26 mouse cellular contexts compared by ENCODE assay signal in genomic region chr5:3480637-3481395, GRCm38 (mm10).
DNase-seq lines count a peak whose midpoint lies in the region; ATAC-seq and TF ChIP-seq lines count a peak whose summit lies in the region.
"Had no signal": no experiment of that assay in that cellular context is flagged by ENCODE, and none has a peak within 500 bp of the region (broad histone marks: within the 10 kb centered on the region; RNA-seq: fewer than 3 reads in every experiment).

No protein-coding gene starts in this region.

- H3K27me3 ChIP-seq in forebrain, embryonic 14.5 days (replicated peaks; ENCODE audit: control insufficient read depth, insufficient read depth, low read length): no peaks in the 10 kb centered on the region
- H3K27me3 ChIP-seq in forebrain, embryonic 10.5 days (ENCODE audit: poor library complexity, severe bottlenecking): no peaks in the 10 kb centered on the region
- H3K27me3 ChIP-seq in heart, embryonic 10.5 days (ENCODE audit: insufficient read depth, poor library complexity, severe bottlenecking): no peaks in the 10 kb centered on the region
- no peaks in the 10 kb centered on the region for H3K27me3 ChIP-seq in MEL (ENCODE audit: control insufficient read depth in 1 of 2, insufficient read depth in 2 of 2, low read length in 2 of 2)
- H3K27me3 ChIP-seq in forebrain, embryonic 16.5 days (replicated peaks; ENCODE audit: control insufficient read depth, insufficient read depth, low read length): no peaks in the 10 kb centered on the region
- H3K27me3 ChIP-seq: embryonic facial prominence, embryonic 15.5 days; heart, embryonic 15.5 days; intestine, embryonic 15.5 days; Patski had no signal

- no peak overlapping the region for H3K27ac ChIP-seq in forebrain, embryonic 14.5 days (ENCODE audit: low read depth, low read length)
- H3K27ac ChIP-seq in forebrain, embryonic 10.5 days: no peak overlapping the region
- H3K27ac ChIP-seq in heart, embryonic 10.5 days: no peak overlapping the region
- H3K27ac ChIP-seq in MEL (ENCODE audit: control insufficient read depth, low read depth, low read length): peak overlapping the region; percentile 84; the same call in 1 of the 2 replicates
- H3K27ac ChIP-seq in forebrain, embryonic 16.5 days (ENCODE audit: low read length): no peak overlapping the region
- H3K27ac ChIP-seq: embryonic facial prominence, embryonic 15.5 days; gastrocnemius, adult 2 months; heart, embryonic 15.5 days; hindbrain, embryonic 10.5 days; hindbrain, embryonic 14.5 days; intestine, embryonic 15.5 days had no signal

- H3K36me3 ChIP-seq in forebrain, embryonic 14.5 days (ENCODE audit: control insufficient read depth, insufficient read depth, low read length): no peaks in the 10 kb centered on the region; the same call in 1 of the 2 replicates
- H3K36me3 ChIP-seq in forebrain, embryonic 10.5 days (replicated peaks): peaks cover 6% of the 10 kb centered on the region; the same call in 1 of the 2 replicates
- H3K36me3 ChIP-seq in heart, embryonic 10.5 days: peaks cover 15% of the 10 kb centered on the region; the same call in 1 of the 2 replicates
- H3K36me3 ChIP-seq in MEL (ENCODE audit: control insufficient read depth in 1 of 2, insufficient read depth in 2 of 2, low read length in 2 of 2): peaks cover 40 to 43% of the 10 kb centered on the region in 2 experiments
- H3K36me3 ChIP-seq in forebrain, embryonic 16.5 days (ENCODE audit: control insufficient read depth, insufficient read depth): no peaks in the 10 kb centered on the region
- H3K36me3 ChIP-seq: hindbrain, embryonic 10.5 days; intestine, embryonic 15.5 days had no signal

- H3K9ac ChIP-seq in forebrain, embryonic 14.5 days (ENCODE audit: low read length): no peak overlapping the region
- no peak overlapping the region; the same call in 1 of the 2 replicates for H3K9ac ChIP-seq in MEL (ENCODE audit: control insufficient read depth, low read depth, low read length, poor library complexity, severe bottlenecking)
- no peak overlapping the region for H3K9ac ChIP-seq in forebrain, embryonic 16.5 days (replicated peaks; ENCODE audit: low read depth, low read length)
- H3K9ac ChIP-seq: embryonic facial prominence, embryonic 15.5 days; heart, embryonic 15.5 days; hindbrain, embryonic 14.5 days; intestine, embryonic 15.5 days had no signal

- H3K4me3 ChIP-seq in forebrain, embryonic 14.5 days (ENCODE audit: low read depth, low read length): no peak overlapping the region
- no peak overlapping the region for H3K4me3 ChIP-seq in forebrain, embryonic 10.5 days
- H3K4me3 ChIP-seq in heart, embryonic 10.5 days: no peak overlapping the region
- H3K4me3 ChIP-seq in MEL (ENCODE audit: control insufficient read depth in 1 of 2, insufficient read depth in 1 of 2, low read depth in 2 of 2, low read length in 2 of 2): peak overlapping the region in 1 of 2 experiments; percentile 32; a peak in 2 of 4 replicates
- no peak overlapping the region for H3K4me3 ChIP-seq in forebrain, embryonic 16.5 days (replicated peaks; ENCODE audit: low read length)
- H3K4me3 ChIP-seq: embryonic facial prominence, embryonic 15.5 days; gastrocnemius, adult 2 months; heart, embryonic 15.5 days; hindbrain, embryonic 10.5 days; intestine, embryonic 15.5 days had no signal

- 91% methylated on average over 9 of the region's 9 CpGs for WGBS in forebrain, embryonic 14.5 days
- 90% methylated on average over 9 of the region's 9 CpGs for WGBS in forebrain, embryonic 10.5 days
- 90% methylated on average over 9 of the region's 9 CpGs for WGBS in heart, embryonic 10.5 days
- WGBS in forebrain, embryonic 16.5 days: 86% methylated on average over 9 of the region's 9 CpGs

- TF ChIP-seq POLR2A in MEL (IDR thresholded peaks at IDR 0.05; ENCODE audit: control insufficient read depth in 1 of 2, insufficient read depth in 1 of 2, low read depth in 1 of 2, low read length in 2 of 2, poor library complexity in 1 of 2): no peak; a peak in 1 of 4 replicates

- TF ChIP-seq EP300 in MEL (IDR thresholded peaks at IDR 0.05; ENCODE audit: low read depth in 1 of 2, low read length in 2 of 2): no peak

- no peaks in the 10 kb centered on the region for H3K4me1 ChIP-seq in forebrain, embryonic 14.5 days (ENCODE audit: control insufficient read depth, insufficient read depth, low read length)
- H3K4me1 ChIP-seq in forebrain, embryonic 10.5 days: no peaks in the 10 kb centered on the region
- H3K4me1 ChIP-seq in heart, embryonic 10.5 days: no peaks in the 10 kb centered on the region
- peaks cover 26% of the 10 kb centered on the region in 2 experiments for H3K4me1 ChIP-seq in MEL (ENCODE audit: control insufficient read depth in 1 of 2, insufficient read depth in 2 of 2, low read length in 2 of 2)
- H3K4me1 ChIP-seq in forebrain, embryonic 16.5 days (replicated peaks; ENCODE audit: control insufficient read depth, insufficient read depth, low read length): no peaks in the 10 kb centered on the region
- H3K4me1 ChIP-seq: embryonic facial prominence, embryonic 15.5 days; heart, embryonic 15.5 days; hindbrain, embryonic 10.5 days; intestine, embryonic 15.5 days had no signal

- no peak for TF ChIP-seq RAD21 in MEL (IDR thresholded peaks at IDR 0.05; ENCODE audit: low read depth, low read length)

- H3K9me3 ChIP-seq in forebrain, embryonic 14.5 days (replicated peaks; ENCODE audit: control insufficient read depth, low read length): no peaks in the 10 kb centered on the region
- no peaks in the 10 kb centered on the region for H3K9me3 ChIP-seq in forebrain, embryonic 10.5 days
- H3K9me3 ChIP-seq in heart, embryonic 10.5 days: 0 out of 2 replicates have a peak, but pooled peaks cover 3% of the 10 kb centered on the region
- H3K9me3 ChIP-seq in MEL (replicated peaks; ENCODE audit: insufficient read depth, low read length): no peaks in the 10 kb centered on the region
- no peaks in the 10 kb centered on the region for H3K9me3 ChIP-seq in forebrain, embryonic 16.5 days (ENCODE audit: control insufficient read depth, low read length)
- H3K9me3 ChIP-seq: embryonic facial prominence, embryonic 15.5 days; heart, embryonic 15.5 days; hindbrain, embryonic 10.5 days; intestine, embryonic 15.5 days had no signal

- no peak overlapping the region for H3K4me2 ChIP-seq in forebrain, embryonic 14.5 days (ENCODE audit: low read length)
- H3K4me2 ChIP-seq in forebrain, embryonic 16.5 days (ENCODE audit: low read length): no peak overlapping the region
- H3K4me2 ChIP-seq: embryonic facial prominence, embryonic 15.5 days; heart, embryonic 11.5 days; heart, embryonic 15.5 days; hindbrain, embryonic 14.5 days; intestine, embryonic 15.5 days had no signal

- no peak for DNase-seq in forebrain, embryonic 14.5 days (ENCODE audit: low spot score)
- no peak for DNase-seq in forebrain, embryonic 10.5 days (ENCODE audit: extremely low spot score, low spot score)
- peak; percentile 52 for DNase-seq in heart, embryonic 10.5 days (ENCODE audit: low spot score)
- DNase-seq in heart, postnatal 4 days: no peak
- DNase-seq in MEL (ENCODE audit: low read depth, low spot score): peak; percentile 44
- no peak for DNase-seq in gastrocnemius, adult 18-20 months (ENCODE audit: low spot score)
- DNase-seq: adrenal gland, adult 2 months; adrenal gland, postnatal 25 days; cerebellum, adult 11 months; cerebellum, adult 8-10 months; cerebellum, postnatal 14 days; embryo, embryonic 11 days; gastrocnemius, adult 2 months; gastrocnemius, postnatal 25 days; heart, postnatal 14 days; kidney, adult 2 months had no signal

- H3K79me2 ChIP-seq in MEL (ENCODE audit: control insufficient read depth, insufficient read depth, low read length, poor library complexity): peaks cover 18% of the 10 kb centered on the region; the same call in 1 of the 2 replicates

- peak; percentile 37; the same call in 1 of the 2 replicates for ATAC-seq in forebrain, embryonic 14.5 days
- peak; percentile 59 for ATAC-seq in forebrain, embryonic 16.5 days
- ATAC-seq in erythroblast, adult 5-6 weeks (replicated peaks; ENCODE audit: low FRiP score, poor library complexity, severe bottlenecking): no peak
- ATAC-seq: activated CD4-positive, CD25-positive, alpha-beta regulatory T cell, adult 4 months; intestine, embryonic 15.5 days; Patski had no signal

- no peak for TF ChIP-seq CTCF in MEL (IDR thresholded peaks at IDR 0.05 in 2 of 3, conservative IDR thresholded peaks at IDR 0.05 in 1 of 3; ENCODE audit: control insufficient read depth in 1 of 3, insufficient read depth in 1 of 3, low read depth in 2 of 3, low read length in 3 of 3, poor library complexity in 1 of 3, severe bottlenecking in 1 of 3)

TF ChIP-seq in MEL, 35 proteins besides CTCF, POLR2A, EP300 and RAD21:
- TF ChIP-seq TCF12 (IDR thresholded peaks at IDR 0.05; ENCODE audit: low read depth, low read length) (no peak), MYB (IDR thresholded peaks at IDR 0.05; ENCODE audit: low read depth, low read length) (no peak), KAT2A (conservative IDR thresholded peaks at IDR 0.05; ENCODE audit: low read depth, low read length) (no peak), RCOR1 (IDR thresholded peaks at IDR 0.05; ENCODE audit: low read depth, low read length) (no peak), SMC3 (IDR thresholded peaks at IDR 0.05; ENCODE audit: low read depth, low read length) (peak; percentile 2; the same call in 1 of the 2 replicates), NELFE (IDR thresholded peaks at IDR 0.05; ENCODE audit: low read depth, low read length) (peak; percentile 33), ZC3H11A (IDR thresholded peaks at IDR 0.05; ENCODE audit: low read depth, low read length) (no peak), USF2 (IDR thresholded peaks at IDR 0.05; ENCODE audit: borderline replicate concordance in 1 of 2, insufficient read depth in 1 of 2, low read depth in 1 of 2, low read length in 2 of 2) (no peak), NRF1 (IDR thresholded peaks at IDR 0.05; ENCODE audit: insufficient read depth, low read depth, low read length, poor library complexity, severe bottlenecking) (no peak), CHD1 (IDR thresholded peaks at IDR 0.05; ENCODE audit: low read depth, low read length) (no peak; the same call in 1 of the 2 replicates), POLR2AphosphoS5 (IDR thresholded peaks at IDR 0.05; ENCODE audit: borderline replicate concordance, low read depth, low read length) (no peak), BHLHE40 (IDR thresholded peaks at IDR 0.05; ENCODE audit: borderline replicate concordance, low read depth, low read length) (no peak), GABPA (IDR thresholded peaks at IDR 0.05; ENCODE audit: low read depth, low read length) (no peak), ZNF384 (IDR thresholded peaks at IDR 0.05; ENCODE audit: low read depth, low read length) (no peak), ZMIZ1 (IDR thresholded peaks at IDR 0.05; ENCODE audit: low read depth, low read length) (no peak; the same call in 1 of the 2 replicates), ZKSCAN1 (IDR thresholded peaks at IDR 0.05; ENCODE audit: low read depth, low read length) (no peak)

Comparison
In these comparisons a context has a peak if more than half of its experiments do, and no peak if none do; other contexts are left out.
1. DNase-seq: peak in heart, embryonic 10.5 days (single experiment) and MEL (single experiment); none in forebrain, embryonic 14.5 days (single experiment), forebrain, embryonic 10.5 days (single experiment), heart, postnatal 4 days (single experiment) and gastrocnemius, adult 18-20 months (single experiment).